Mouse (Mus musculus): ENCODE results near the gene Gse1. TPM values are rescaled to one million over a fixed set of nuclear protein-coding genes. Genes with fewer than 3 reads are reported as not detected.

Gene Gse1
- polyA plus RNA-seq, 3 experiments from 2014 or later: 2.0 to 4.0 (median 3.2) TPM

- ATAC-seq: no peak
Measured at GRCm38 (mm10) chr8:120243916-120244451, 15.7 kb downstream of the Gse1 start.

GRCm38 (mm10) chr8:120244553-120244952, 16.3 kb downstream of the Gse1 start:
- no peak for ATAC-seq

GRCm38 (mm10) chr8:120247618-120248017, 19.4 kb downstream of the Gse1 start:
- ATAC-seq: no peak

- ATAC-seq: no peak
Measured at GRCm38 (mm10) chr8:120248031-120248430, 19.8 kb downstream of the Gse1 start.

GRCm38 (mm10) chr8:120248451-120248850, 20.2 kb downstream of the Gse1 start:
- ATAC-seq: no peak

GRCm38 (mm10) chr8:120249800-120250336, 21.6 kb downstream of the Gse1 start:
- ATAC-seq: no peak

GRCm38 (mm10) chr8:120250750-120251410, 22.6 kb downstream of the Gse1 start:
- ATAC-seq: no peak

- no peak for ATAC-seq
Measured at GRCm38 (mm10) chr8:120251411-120252035, 23.3 kb downstream of the Gse1 start.

GRCm38 (mm10) chr8:120253626-120254025, 25.4 kb downstream of the Gse1 start:
- ATAC-seq: no peak

- no peak for ATAC-seq
Measured at GRCm38 (mm10) chr8:120255406-120255987, 27.2 kb downstream of the Gse1 start.

GRCm38 (mm10) chr8:120256958-120257357, 28.7 kb downstream of the Gse1 start:
- no peak for ATAC-seq

- ATAC-seq: no peak
Measured at GRCm38 (mm10) chr8:120259206-120259605, 30.9 kb downstream of the Gse1 start.

- ATAC-seq: no peak
Measured at GRCm38 (mm10) chr8:120260677-120261076, 32.4 kb downstream of the Gse1 start.

- no peak for ATAC-seq
Measured at GRCm38 (mm10) chr8:120261338-120262120, 33.3 kb downstream of the Gse1 start.

GRCm38 (mm10) chr8:120263879-120264278, 35.6 kb downstream of the Gse1 start:
- ATAC-seq: no peak

GRCm38 (mm10) chr8:120264388-120264943, 36.2 kb downstream of the Gse1 start:
- no peak for ATAC-seq

- no peak for ATAC-seq
Measured at GRCm38 (mm10) chr8:120264944-120265453, 36.7 kb downstream of the Gse1 start.

- ATAC-seq: no peak
Measured at GRCm38 (mm10) chr8:120265471-120265870, 37.2 kb downstream of the Gse1 start.

- no peak for ATAC-seq
Measured at GRCm38 (mm10) chr8:120268541-120268980, 40.3 kb downstream of the Gse1 start.

- no peak for ATAC-seq
Measured at GRCm38 (mm10) chr8:120270449-120270848, 42.2 kb downstream of the Gse1 start.

- ATAC-seq: no peak
Measured at GRCm38 (mm10) chr8:120273430-120273829, 45.2 kb downstream of the Gse1 start.
